Mouse (Mus musculus): ENCODE data around the gene Pi4k2a. TPM values are rescaled to one million over a fixed set of nuclear protein-coding genes. Genes with fewer than 3 reads are reported as not detected.

Pi4k2a gene
- polyA plus RNA-seq, 1 experiment = 11.5 TPM

DNA sequence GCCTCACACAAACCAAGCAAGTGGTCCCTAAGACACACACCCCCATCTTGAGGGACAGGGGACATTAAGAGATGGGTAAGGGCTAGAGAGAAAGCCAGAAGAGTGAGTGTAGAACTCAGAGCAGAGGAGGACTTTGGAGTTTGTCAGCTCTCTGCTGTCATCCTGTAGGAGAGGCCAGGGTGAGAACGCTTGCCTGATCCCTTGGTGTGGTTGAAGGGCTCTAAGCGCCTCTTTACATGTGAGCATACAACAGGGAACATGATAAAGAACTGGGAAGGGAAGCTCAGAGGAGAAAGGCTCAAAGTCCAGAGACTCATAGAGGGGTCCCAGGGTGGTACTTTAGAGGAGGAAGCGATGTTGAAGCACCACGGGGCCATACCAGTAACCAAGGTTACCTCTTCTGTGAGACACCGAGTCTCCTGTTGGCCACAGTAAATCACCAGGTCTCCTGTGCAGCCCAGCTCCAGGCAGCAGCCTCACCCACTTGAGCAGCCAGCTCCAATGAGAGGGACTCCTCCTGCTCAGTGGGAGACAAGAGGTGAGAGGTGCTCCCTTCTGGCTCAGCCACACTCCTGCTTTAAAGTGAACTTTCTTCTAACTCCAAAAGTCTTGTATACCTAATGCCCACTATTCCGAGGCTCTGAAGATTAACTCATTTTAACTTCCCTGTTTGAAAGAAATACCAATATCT is 33.4 kb upstream of the Pi4k2a start:
- no peak overlapping the region for H3K4me3 ChIP-seq (replicated peaks; ENCODE audit: control insufficient read depth, low read depth, low read length)
- no peaks in the 10 kb centered on the region for H3K4me1 ChIP-seq (ENCODE audit: control insufficient read depth, insufficient read depth, low read length)
- WGBS = 72% methylated on average over 6 of the region's 6 CpGs
- no peak for TF ChIP-seq CTCF (IDR thresholded peaks at IDR 0.05; ENCODE audit: control insufficient read depth, insufficient read depth, low read length)
- TF ChIP-seq POLR2A (IDR thresholded peaks at IDR 0.05; ENCODE audit: borderline replicate concordance, control insufficient read depth, low read depth, low read length) = no peak
- no peak overlapping the region for H3K27ac ChIP-seq (ENCODE audit: control insufficient read depth, insufficient read depth, low read depth, low read length, poor library complexity)

DNA sequence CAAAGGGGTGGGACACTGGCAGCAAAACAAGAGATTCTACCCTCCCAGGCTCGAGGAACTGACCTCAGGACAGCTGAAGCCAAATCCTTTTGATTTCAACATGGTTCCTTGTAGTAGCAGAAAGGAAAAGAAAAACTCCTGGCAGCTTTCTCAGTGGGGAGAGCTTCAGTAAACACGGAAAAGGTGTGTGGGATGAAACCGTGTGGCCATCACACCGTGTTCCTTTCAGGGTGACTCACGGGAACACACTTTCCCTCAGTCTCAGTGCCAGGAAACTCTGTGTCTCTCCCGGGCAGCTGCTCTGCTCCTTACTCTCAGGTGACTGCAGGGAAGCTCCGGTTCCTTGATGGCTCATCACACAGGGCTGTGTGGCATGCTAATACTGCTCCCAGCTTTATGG is 31.8 kb upstream of the Pi4k2a start:
- WGBS = 61% methylated on average over 7 of the region's 7 CpGs
- TF ChIP-seq CTCF (IDR thresholded peaks at IDR 0.05; ENCODE audit: control insufficient read depth, insufficient read depth, low read length) = no peak
- TF ChIP-seq POLR2A (IDR thresholded peaks at IDR 0.05; ENCODE audit: borderline replicate concordance, control insufficient read depth, low read depth, low read length) = no peak
- Histone ChIP-seq H3K4me3 (replicated peaks; ENCODE audit: control insufficient read depth, low read depth, low read length) (no peak overlapping the region), H3K27ac (ENCODE audit: control insufficient read depth, insufficient read depth, low read depth, low read length, poor library complexity) (no peak overlapping the region), H3K4me1 (ENCODE audit: control insufficient read depth, insufficient read depth, low read length) (no peaks in the 10 kb centered on the region)

DNA sequence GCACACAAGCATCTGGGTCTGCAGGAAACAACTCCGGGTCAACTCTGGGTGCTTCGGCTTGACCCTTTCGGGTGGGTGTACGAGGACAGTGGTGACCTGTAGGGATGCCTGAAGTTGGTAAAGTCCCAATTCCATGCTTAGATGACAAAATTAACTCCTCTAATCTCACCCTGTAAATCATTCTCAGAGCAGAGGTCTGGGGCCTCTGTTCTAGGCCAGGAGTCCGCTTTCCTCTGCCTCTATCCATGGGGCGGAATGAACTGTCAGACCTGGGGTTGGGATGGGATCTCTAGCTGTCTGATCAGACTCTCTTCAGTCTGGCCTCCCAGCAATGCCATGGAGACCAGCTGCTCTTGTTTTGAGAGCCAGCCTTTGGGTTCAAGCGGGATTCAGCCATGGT is 28.8 kb upstream of the Pi4k2a start:
- 84% methylated on average over 7 of the region's 7 CpGs for WGBS
- TF ChIP-seq POLR2A (IDR thresholded peaks at IDR 0.05; ENCODE audit: borderline replicate concordance, control insufficient read depth, low read depth, low read length) (no peak), CTCF (IDR thresholded peaks at IDR 0.05; ENCODE audit: control insufficient read depth, insufficient read depth, low read length) (no peak)

DNA sequence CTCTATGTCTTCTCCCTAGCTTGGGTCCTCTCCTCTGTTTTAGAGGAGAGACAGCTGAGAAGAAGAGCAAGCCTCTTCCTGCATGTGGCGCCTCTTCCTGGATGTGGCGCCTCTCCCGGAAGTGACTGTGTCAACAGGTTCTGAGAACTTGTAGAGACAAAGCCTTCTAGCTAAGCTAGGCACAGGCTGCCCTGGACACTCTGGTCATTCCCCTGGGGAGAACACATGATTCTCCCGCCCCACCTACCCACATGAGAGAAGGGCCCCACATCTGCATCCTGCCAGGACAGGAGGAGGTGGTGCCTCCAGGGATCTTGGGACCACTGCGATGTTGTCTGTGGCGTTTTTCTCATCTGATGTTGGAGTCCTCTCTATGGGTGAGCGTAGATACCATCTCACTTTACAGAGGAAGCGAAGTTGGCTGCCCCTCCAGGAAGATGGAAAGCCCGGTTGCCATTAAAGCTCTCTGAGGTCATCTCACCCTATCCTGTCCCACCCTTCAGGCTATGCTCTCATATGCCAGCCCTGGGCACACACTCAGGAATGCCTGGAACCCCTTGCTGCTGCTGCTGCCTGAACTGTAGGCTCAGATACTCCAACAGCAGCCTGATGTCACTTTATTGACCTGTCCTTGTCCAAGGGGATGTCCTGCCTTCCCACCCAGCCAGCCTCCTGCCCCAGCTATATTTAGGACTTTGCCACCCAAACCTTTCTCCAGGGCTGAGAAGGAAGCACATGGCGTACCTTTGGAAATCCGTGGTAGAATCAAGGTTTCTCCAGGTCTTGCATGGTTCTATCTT is 21.6 kb upstream of the Pi4k2a start:
- WGBS = 69% methylated on average over 11 of the region's 11 CpGs
- TF ChIP-seq POLR2A (IDR thresholded peaks at IDR 0.05; ENCODE audit: borderline replicate concordance, control insufficient read depth, low read depth, low read length) = no peak
- no peak for TF ChIP-seq CTCF (IDR thresholded peaks at IDR 0.05; ENCODE audit: control insufficient read depth, insufficient read depth, low read length)
- Histone ChIP-seq H3K4me3 (replicated peaks; ENCODE audit: control insufficient read depth, low read depth, low read length) (no peak overlapping the region), H3K4me1 (ENCODE audit: control insufficient read depth, insufficient read depth, low read length) (no peaks in the 10 kb centered on the region; the same call in 1 of the 2 replicates), H3K27ac (ENCODE audit: control insufficient read depth, insufficient read depth, low read depth, low read length, poor library complexity) (no peak overlapping the region)

More for the DNA sequence above, 28.8 kb upstream of the Pi4k2a start:
- Histone ChIP-seq H3K4me3 (replicated peaks; ENCODE audit: control insufficient read depth, low read depth, low read length) (no peak overlapping the region), H3K4me1 (ENCODE audit: control insufficient read depth, insufficient read depth, low read length) (no peaks in the 10 kb centered on the region), H3K27ac (ENCODE audit: control insufficient read depth, insufficient read depth, low read depth, low read length, poor library complexity) (no peak overlapping the region)

DNA sequence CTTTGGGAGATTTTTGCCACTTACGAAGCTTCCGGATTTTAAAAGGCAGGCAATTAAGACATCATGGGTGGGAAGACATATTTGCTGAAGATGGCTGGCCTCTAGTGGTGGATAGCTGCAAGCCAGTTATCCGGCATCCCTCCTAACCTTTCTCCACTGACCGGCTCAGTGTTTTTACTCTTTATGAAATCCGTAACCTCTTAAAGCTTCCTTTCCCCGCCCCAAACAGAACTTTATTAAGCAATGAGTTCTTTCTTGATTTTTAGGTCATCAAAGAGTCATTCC is 21.1 kb upstream of the Pi4k2a start:
- no peaks in the 10 kb centered on the region; the same call in 1 of the 2 replicates for H3K4me1 ChIP-seq (ENCODE audit: control insufficient read depth, insufficient read depth, low read length)
- WGBS = 68% methylated on average over 6 of the region's 6 CpGs

DNA sequence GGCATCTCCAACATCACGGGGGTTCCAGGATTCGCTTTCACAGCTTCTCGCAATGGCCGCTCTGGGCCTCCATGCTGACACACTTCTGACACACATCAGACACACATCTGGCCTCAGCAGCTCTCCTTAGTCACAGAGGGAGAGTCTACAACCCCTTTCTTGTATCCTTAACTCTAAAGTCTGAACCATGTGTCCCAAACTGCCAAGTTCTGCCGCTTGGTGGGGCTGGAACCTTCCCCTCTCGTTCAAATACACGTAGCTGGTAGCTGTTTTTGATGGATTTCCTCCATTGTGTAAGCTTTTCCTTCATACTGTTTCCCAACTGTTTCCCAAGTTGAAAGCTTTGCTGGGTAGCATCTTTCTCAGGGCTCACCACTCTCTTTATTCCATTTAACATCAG is 19.0 kb upstream of the Pi4k2a start:
- WGBS = 66% methylated on average over 7 of the region's 7 CpGs
- TF ChIP-seq POLR2A (IDR thresholded peaks at IDR 0.05; ENCODE audit: borderline replicate concordance, control insufficient read depth, low read depth, low read length) (no peak), CTCF (IDR thresholded peaks at IDR 0.05; ENCODE audit: control insufficient read depth, insufficient read depth, low read length) (no peak)
- Histone ChIP-seq H3K4me3 (replicated peaks; ENCODE audit: control insufficient read depth, low read depth, low read length) (no peak overlapping the region), H3K4me1 (ENCODE audit: control insufficient read depth, insufficient read depth, low read length) (no peaks in the 10 kb centered on the region; the same call in 1 of the 2 replicates), H3K27ac (ENCODE audit: control insufficient read depth, insufficient read depth, low read depth, low read length, poor library complexity) (no peak overlapping the region)

More for the DNA sequence above, 21.1 kb upstream of the Pi4k2a start:
- Histone ChIP-seq H3K4me3 (replicated peaks; ENCODE audit: control insufficient read depth, low read depth, low read length) (no peak overlapping the region), H3K27ac (ENCODE audit: control insufficient read depth, insufficient read depth, low read depth, low read length, poor library complexity) (no peak overlapping the region)
- TF ChIP-seq CTCF (IDR thresholded peaks at IDR 0.05; ENCODE audit: control insufficient read depth, insufficient read depth, low read length) = no peak
- no peak for TF ChIP-seq POLR2A (IDR thresholded peaks at IDR 0.05; ENCODE audit: borderline replicate concordance, control insufficient read depth, low read depth, low read length)

DNA sequence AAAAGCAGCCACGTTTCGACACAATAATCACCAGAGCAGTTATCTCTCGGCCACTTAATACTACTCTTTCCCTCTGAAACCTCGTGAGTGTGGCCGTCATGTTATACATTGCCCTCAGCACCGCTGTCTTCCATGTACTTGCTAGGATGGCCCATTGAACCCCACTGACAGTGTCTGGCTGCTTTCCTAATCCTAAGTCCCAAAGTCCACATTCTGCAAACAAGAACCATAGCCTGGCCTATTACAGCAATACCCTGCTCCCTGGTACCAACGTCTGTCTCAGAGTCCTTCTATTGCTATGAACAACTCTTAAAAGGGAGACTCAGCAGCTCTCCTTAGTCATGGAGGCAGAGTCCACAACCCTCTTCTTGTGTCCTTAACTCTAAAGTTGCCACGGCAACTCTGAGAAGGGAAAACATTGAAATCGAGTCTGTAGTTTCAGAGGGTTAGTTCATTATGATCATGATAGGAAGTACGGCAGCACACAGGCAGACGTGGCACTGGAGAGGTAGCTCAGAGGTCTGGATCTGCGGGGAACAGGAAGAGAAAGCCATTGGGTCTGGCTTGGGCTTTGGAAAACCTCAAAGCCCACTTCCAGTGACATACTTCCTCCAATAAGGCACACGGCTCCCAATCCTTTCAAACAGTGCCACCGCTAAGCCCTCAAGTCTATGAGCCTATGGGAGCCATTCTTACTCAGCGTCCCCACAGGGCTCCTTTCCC is 18.2 kb upstream of the Pi4k2a start:
- WGBS = 68% methylated on average over 15 of the region's 15 CpGs
- TF ChIP-seq POLR2A (IDR thresholded peaks at IDR 0.05; ENCODE audit: borderline replicate concordance, control insufficient read depth, low read depth, low read length) (no peak), CTCF (IDR thresholded peaks at IDR 0.05; ENCODE audit: control insufficient read depth, insufficient read depth, low read length) (no peak)
- Histone ChIP-seq H3K27ac (ENCODE audit: control insufficient read depth, insufficient read depth, low read depth, low read length, poor library complexity) (no peak overlapping the region), H3K4me1 (ENCODE audit: control insufficient read depth, insufficient read depth, low read length) (no peaks in the 10 kb centered on the region; the same call in 1 of the 2 replicates), H3K4me3 (replicated peaks; ENCODE audit: control insufficient read depth, low read depth, low read length) (no peak overlapping the region)

DNA sequence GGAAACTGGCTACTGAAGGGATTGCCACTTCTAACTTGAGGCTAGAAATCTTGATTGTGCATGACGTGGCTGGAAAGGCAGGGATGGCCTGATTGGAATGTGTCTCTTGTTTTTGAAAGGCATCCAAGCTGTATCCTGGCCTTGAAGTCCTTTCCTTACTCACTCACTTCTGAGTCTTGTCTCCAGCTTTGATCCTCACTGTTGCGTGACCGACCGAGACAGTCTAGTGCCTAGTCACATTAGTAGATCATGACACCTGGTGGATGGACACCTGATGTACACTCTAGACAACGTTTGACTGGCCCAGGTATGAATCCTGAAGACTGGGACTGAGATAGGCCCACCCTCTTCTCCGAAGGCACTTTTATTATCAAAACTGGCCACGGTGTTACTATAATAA is 17.5 kb upstream of the Pi4k2a start:
- Histone ChIP-seq H3K4me3 (replicated peaks; ENCODE audit: control insufficient read depth, low read depth, low read length) (no peak overlapping the region), H3K4me1 (ENCODE audit: control insufficient read depth, insufficient read depth, low read length) (no peaks in the 10 kb centered on the region; the same call in 1 of the 2 replicates), H3K27ac (ENCODE audit: control insufficient read depth, insufficient read depth, low read depth, low read length, poor library complexity) (no peak overlapping the region)
- WGBS = 73% methylated on average over 7 of the region's 7 CpGs
- TF ChIP-seq POLR2A (IDR thresholded peaks at IDR 0.05; ENCODE audit: borderline replicate concordance, control insufficient read depth, low read depth, low read length) = no peak
- no peak for TF ChIP-seq CTCF (IDR thresholded peaks at IDR 0.05; ENCODE audit: control insufficient read depth, insufficient read depth, low read length)
